Comparison of ENCODE assay signal across 8 mouse cellular contexts in the genomic region with DNA sequence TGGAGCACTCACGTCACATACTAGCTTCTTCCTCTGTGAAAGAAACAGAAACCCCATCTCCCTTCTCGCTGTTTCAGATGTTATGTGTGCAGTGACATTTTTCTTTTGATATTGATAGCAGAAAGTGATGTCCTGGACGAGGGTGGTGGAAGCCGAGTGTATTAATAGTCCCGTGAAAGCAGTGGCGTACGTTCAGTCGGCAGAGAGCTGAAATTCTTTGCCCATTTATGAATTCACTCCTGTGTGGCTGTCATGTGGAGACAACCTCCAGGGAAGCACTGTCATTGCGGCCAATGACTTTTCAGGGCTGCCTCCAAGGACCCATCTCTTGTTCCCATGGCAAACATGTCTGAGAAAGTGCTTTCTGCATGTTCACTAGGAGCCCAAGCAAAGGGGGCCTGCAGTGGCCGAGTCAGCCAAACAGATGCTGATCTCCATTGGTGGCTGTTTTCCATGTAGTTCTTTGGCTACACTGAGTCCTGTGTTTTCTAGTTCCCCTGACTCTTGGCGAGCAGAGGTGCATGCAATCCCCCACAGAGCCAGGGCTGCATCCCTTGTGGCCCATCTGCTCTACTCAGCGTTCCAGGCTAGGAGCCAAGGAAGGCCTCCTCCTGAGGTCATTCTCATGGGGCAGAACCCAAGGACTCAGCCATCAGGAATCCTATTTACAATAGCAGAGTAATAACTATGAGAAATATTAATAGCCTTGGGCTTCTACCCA. TPM values are rescaled to one million over a fixed set of nuclear protein-coding genes. Genes with fewer than 3 reads are reported as not detected.
DNase-seq lines count a peak whose midpoint lies in the region; ATAC-seq and TF ChIP-seq lines count a peak whose summit lies in the region.

No protein-coding gene starts in this region.

- no peaks in the 10 kb centered on the region for H3K36me3 ChIP-seq in kidney, adult 2 months (ENCODE audit: control insufficient read depth, insufficient read depth, low read length)
- H3K36me3 ChIP-seq in limb, embryonic 15.5 days: no peaks in the 10 kb centered on the region
- H3K36me3 ChIP-seq in stomach, embryonic 16.5 days (ENCODE audit: control insufficient read depth, insufficient read depth, low read length): no peaks in the 10 kb centered on the region

- H3K9ac ChIP-seq in limb, embryonic 15.5 days: no peak overlapping the region
- no peak overlapping the region for H3K9ac ChIP-seq in stomach, embryonic 16.5 days (ENCODE audit: low read length)

- no peak overlapping the region for H3K4me3 ChIP-seq in kidney, adult 2 months (ENCODE audit: insufficient read depth, low read depth, low read length)
- H3K4me3 ChIP-seq in limb, embryonic 15.5 days: no peak overlapping the region
- no peak overlapping the region for H3K4me3 ChIP-seq in stomach, embryonic 16.5 days (replicated peaks; ENCODE audit: low read length)

- 71% methylated on average over 12 of the region's 12 CpGs for WGBS in kidney, adult 2 months
- WGBS in limb, embryonic 15.5 days: 65% methylated on average over 12 of the region's 12 CpGs
- 59% methylated on average over 12 of the region's 12 CpGs for WGBS in stomach, embryonic 16.5 days

- no peak overlapping the region for H3K4me2 ChIP-seq in limb, embryonic 15.5 days
- H3K4me2 ChIP-seq in stomach, embryonic 16.5 days (ENCODE audit: low read depth, low read length): no peak overlapping the region

- POLR2A ChIA-PET in Patski (lab: Charles Lee): no interaction called here

- no peak for TF ChIP-seq CTCF in Patski (IDR thresholded peaks at IDR 0.05)
- no peak for TF ChIP-seq CTCF in kidney, adult 2 months (conservative IDR thresholded peaks at IDR 0.05; ENCODE audit: insufficient read depth, insufficient read length, low read depth, low read length)

- DNase-seq in Patski (ENCODE audit: low read depth, low spot score): peak; percentile 51
- peak; percentile 79 for DNase-seq in adrenal gland, postnatal 25 days
- DNase-seq in frontal cortex, postnatal 36 days (ENCODE audit: low spot score in 2 of 2): peak; percentile 19 to 35
- peak; percentile 68 for DNase-seq in kidney, adult 2 months
- no peak for DNase-seq in natural killer cell, adult 2 months (ENCODE audit: low spot score in 2 of 2)
- no peak for DNase-seq in spleen, postnatal 14 days (ENCODE audit: low spot score in 2 of 2)

- in situ Hi-C loops in Patski (cut with MboI; ENCODE audit: low pct_unique_long_range_greater_than_20kb): no loop called here

- CTCF ChIA-PET in Patski (lab: Charles Lee): interaction anchor here (1.2 kb wide), 1 partner anchor 23 kb away, joined by 3 read pairs; no protein-coding TSS in a partner anchor

- H3K27me3 ChIP-seq in Patski: no peaks in the 10 kb centered on the region
- no peaks in the 10 kb centered on the region for H3K27me3 ChIP-seq in kidney, adult 2 months (replicated peaks; ENCODE audit: control insufficient read depth, insufficient read depth, low read length)
- H3K27me3 ChIP-seq in limb, embryonic 15.5 days: no peaks in the 10 kb centered on the region
- H3K27me3 ChIP-seq in stomach, embryonic 16.5 days (ENCODE audit: control insufficient read depth, insufficient read depth, low read length): no peaks in the 10 kb centered on the region

- ATAC-seq in Patski: peak; percentile 82
- ATAC-seq in limb, embryonic 15.5 days (ENCODE audit: insufficient number of reproducible peaks, low FRiP score, low TSS enrichment, low read depth): peak; percentile 58; the same call in 1 of the 2 replicates
- ATAC-seq in stomach, embryonic 16.5 days (ENCODE audit: insufficient read depth, low FRiP score): peak; percentile 88

- no peaks in the 10 kb centered on the region for H3K9me3 ChIP-seq in limb, embryonic 15.5 days
- no peaks in the 10 kb centered on the region for H3K9me3 ChIP-seq in stomach, embryonic 16.5 days (replicated peaks; ENCODE audit: control insufficient read depth, low read length)

- no peaks in the 10 kb centered on the region for H3K4me1 ChIP-seq in kidney, adult 2 months (ENCODE audit: control insufficient read depth, insufficient read depth, low read length)
- H3K4me1 ChIP-seq in limb, embryonic 15.5 days: no peaks in the 10 kb centered on the region; the same call in 1 of the 2 replicates
- peaks cover 5% of the 10 kb centered on the region; the same call in 1 of the 2 replicates for H3K4me1 ChIP-seq in stomach, embryonic 16.5 days (ENCODE audit: control insufficient read depth, insufficient read depth, low read length)

- no peak for TF ChIP-seq POLR2A in kidney, adult 2 months (IDR thresholded peaks at IDR 0.05; ENCODE audit: low read depth, low read length)

- no peak overlapping the region for H3K27ac ChIP-seq in kidney, adult 2 months (ENCODE audit: insufficient read depth, low read depth, low read length)
- peak overlapping the region; percentile 4 for H3K27ac ChIP-seq in limb, embryonic 15.5 days
- H3K27ac ChIP-seq in stomach, embryonic 16.5 days (ENCODE audit: low read length): peak overlapping the region; percentile 57

RNA-seq across cellular contexts. Expression of gene Nek10, which starts 29.5 kb away (rescaled TPM):
- not detected for polyA plus RNA-seq in Patski (2021)
- total RNA-seq in adrenal gland, postnatal 25 days (2021): 0.12 TPM in 1 of 2 replicates, not detected in the other
- polyA plus RNA-seq in kidney, adult 2 months (2012; rRNA removed): 0.04 TPM in 1 of 2 replicates, not detected in the other
- 0.05 and 0.26 TPM in 2 replicates for polyA plus RNA-seq in limb, embryonic 15.5 days (2015; fragmentation: Nextera tagmentation; extraction: Ambion mirVana)
- 0.05 and 0.10 TPM in 2 replicates for polyA plus RNA-seq in stomach, embryonic 16.5 days (2015; fragmentation: Nextera tagmentation; extraction: Ambion mirVana)

Comparison
In these comparisons a context has a peak if more than half of its experiments do, and no peak if none do; other contexts are left out.
1. DNase-seq: peak in Patski (single experiment), adrenal gland, postnatal 25 days (single experiment), frontal cortex, postnatal 36 days (2 of 2) and kidney, adult 2 months (single experiment); none in natural killer cell, adult 2 months (0 of 2) and spleen, postnatal 14 days (0 of 2).
2. Peak in every context shown above with its lines, with median percentiles within 50 percentile points of each other: ATAC-seq.